Mouse (Mus musculus): ENCODE measurements around the gene Slc38a6.

Slc38a6 gene

DNA sequence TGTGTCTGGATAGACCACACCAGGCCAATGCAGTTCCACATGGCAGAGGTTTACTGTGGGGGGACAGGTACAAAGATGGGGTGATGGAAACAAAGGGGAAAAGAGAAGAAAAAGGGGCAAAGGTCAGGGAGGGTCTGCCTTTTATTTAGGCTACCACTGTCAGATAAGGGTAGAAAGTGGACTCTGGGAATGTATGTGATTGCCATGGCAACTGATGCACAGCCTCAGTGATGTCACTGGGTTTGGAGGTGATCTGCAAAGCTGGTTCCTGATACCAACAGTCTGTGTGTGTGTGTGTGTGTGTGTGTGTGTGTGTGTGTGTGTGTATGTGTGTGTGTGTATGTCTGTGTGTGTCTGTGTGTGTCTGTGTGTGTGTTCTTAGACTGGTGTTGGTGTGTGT is 106.4 kb downstream of the Slc38a6 start:
- no peak for DNase-seq (ENCODE audit: low spot score in 2 of 2)

DNA sequence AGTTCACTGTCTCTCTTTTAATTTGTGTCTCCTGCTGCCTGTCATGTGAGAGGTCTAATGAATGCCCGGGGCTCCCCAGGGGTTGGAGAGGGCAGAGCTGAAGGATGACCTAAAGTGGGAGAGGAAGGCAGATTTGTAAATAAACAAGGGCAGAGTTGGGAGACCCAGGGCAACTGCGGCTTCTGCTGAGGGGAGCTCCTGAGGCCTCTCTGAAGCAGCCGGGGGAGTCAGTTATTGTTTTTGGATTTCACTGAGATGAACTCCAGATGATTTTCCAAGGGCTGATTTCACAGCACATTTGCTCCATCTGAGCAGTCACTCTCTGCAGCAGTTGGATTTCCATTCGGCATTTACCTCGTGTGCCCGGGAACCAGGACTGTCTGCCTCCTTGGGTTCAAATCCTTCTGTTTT is 107.3 kb downstream of the Slc38a6 start:
- no peak for DNase-seq (ENCODE audit: low spot score in 2 of 2)

GRCm38 (mm10) chr12:73394571-73394970 is 108.0 kb downstream of the Slc38a6 start:
- DNase-seq (ENCODE audit: low spot score in 2 of 2), result no peak

DNA sequence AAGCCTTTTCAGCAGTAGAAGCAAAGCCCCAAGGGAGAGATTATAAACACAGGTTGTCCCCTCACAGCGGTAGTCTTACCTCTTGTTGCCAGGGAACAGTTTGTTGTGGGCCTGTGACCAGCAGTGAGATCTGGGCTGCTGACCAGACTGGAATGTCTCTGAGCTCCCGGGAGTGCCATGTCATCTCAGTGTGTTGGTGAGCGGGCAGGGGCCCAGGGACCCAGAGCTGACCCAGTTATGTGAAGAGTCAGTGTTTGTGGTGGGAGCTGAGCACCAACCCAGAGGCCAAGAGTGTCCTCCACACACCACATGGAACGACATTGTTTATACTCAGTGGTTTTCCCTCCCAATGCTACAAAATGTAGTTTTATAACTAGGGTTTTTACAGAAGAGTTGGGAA is 112.8 kb downstream of the Slc38a6 start:
- DNase-seq (ENCODE audit: low spot score in 2 of 2), result no peak

DNA sequence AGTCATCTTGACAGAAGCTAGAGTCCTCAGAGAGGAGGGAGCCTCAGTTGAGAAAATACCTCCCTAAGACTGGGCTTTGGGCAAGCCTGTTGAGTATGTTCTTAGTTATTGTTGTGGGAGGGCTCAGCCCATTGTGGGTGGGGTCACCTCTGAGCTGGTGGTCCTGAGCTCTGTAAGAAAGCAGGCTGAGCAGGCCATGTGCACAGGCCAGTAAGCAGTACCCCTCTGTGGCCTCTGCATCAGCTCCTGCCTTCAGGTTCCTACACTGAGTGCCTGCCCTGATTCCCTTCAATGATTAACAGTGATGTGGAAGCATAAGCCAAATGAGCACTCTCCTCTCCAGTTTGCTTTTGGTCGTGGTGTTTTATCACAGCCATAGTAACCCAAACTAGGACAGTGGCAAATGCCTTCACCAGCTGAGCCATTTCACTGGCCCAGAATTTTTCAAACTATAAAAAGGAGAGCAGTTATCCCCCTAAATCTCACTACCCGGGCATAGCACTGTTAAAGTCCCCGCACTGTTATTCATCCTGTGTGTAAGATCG is 114.0 kb downstream of the Slc38a6 start:
- DNase-seq (ENCODE audit: low spot score in 2 of 2), result no peak

DNA sequence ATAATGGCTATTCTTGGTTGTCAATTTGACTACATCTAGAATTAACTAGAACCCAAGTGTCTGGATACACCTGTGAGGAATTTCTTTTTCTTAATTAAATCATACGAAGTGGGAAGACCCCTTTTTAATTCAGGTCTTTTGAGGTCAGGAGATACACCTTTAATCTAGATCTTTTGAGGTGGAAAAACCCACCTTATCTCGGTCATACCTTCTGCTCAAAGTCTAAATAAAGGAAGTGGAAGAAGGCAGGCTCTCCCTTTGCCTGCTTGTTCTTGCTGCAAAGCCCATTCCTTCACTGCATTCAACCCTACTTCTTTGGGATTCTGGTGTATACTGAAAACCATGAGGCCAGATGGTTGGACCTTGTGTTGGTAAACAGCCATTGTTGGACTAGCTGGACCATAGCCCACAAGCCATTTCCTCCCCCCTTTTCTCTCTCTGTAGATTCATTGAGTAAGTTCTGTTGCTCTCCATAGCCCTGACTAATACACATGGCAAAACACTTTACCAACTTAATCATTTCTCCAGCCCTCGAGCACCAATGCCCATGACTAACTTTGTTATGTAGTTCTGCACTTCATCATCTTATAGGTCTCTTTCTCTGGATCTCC is 115.0 kb downstream of the Slc38a6 start:
- no peak for DNase-seq (ENCODE audit: low spot score in 2 of 2)

GRCm38 (mm10) chr12:73402137-73402712 is 115.6 kb downstream of the Slc38a6 start:
- no peak for DNase-seq (ENCODE audit: low spot score in 2 of 2)

GRCm38 (mm10) chr12:73402851-73403665 is 116.5 kb downstream of the Slc38a6 start:
- no peak for DNase-seq (ENCODE audit: low spot score in 2 of 2)
